Mouse (Mus musculus): ENCODE measurements around the gene Otud4. TPM values are rescaled to one million over a fixed set of nuclear protein-coding genes. Genes with fewer than 3 reads are reported as not detected.

The Otud4 gene
- total RNA-seq, 1 experiment from 2014 or later, result 45.2 TPM

GRCm38 (mm10) chr8:79712676-79713075 is 73.3 kb downstream of the Otud4 start:
- no peak for ATAC-seq (replicated peaks; ENCODE audit: insufficient number of reproducible peaks, low FRiP score, low TSS enrichment, poor library complexity, severe bottlenecking)

- ATAC-seq (replicated peaks; ENCODE audit: insufficient number of reproducible peaks, low FRiP score, low TSS enrichment, poor library complexity, severe bottlenecking), result no peak
These were observed 82.1 kb downstream of the Otud4 start for GRCm38 (mm10) chr8:79721537-79721936.

GRCm38 (mm10) chr8:79723308-79723707 is 83.9 kb downstream of the Otud4 start:
- no peak for ATAC-seq (replicated peaks; ENCODE audit: insufficient number of reproducible peaks, low FRiP score, low TSS enrichment, poor library complexity, severe bottlenecking)

GRCm38 (mm10) chr8:79724589-79724988 is 85.2 kb downstream of the Otud4 start:
- ATAC-seq (replicated peaks; ENCODE audit: insufficient number of reproducible peaks, low FRiP score, low TSS enrichment, poor library complexity, severe bottlenecking), result no peak

Other genes with a start within 250 kb of the Otud4 start
- 20.4 to 33.2 TPM (median 21.8 TPM) in 3 replicates for gene Smad1, start 240.1 kb upstream of the Otud4 start, total RNA-seq (2017)
- gene Abce1, start 72.1 kb downstream of the Otud4 start, total RNA-seq (2017), result 58.1 to 85.2 TPM (median 58.3 TPM) in 3 replicates
- 6.3 to 12.6 TPM (median 6.8 TPM) in 3 replicates for gene Anapc10, start 72.2 kb downstream of the Otud4 start, total RNA-seq (2017)

All from monocyte, adult 5-6 weeks (primary cell).